ENCODE assay signal across 21 mouse cellular contexts in genomic region chr4:40357088-40357853, GRCm38 (mm10).
DNase-seq lines count a peak whose midpoint lies in the region; ATAC-seq and TF ChIP-seq lines count a peak whose summit lies in the region.
"Had no signal": no experiment of that assay in that cellular context is flagged by ENCODE, and none has a peak within 500 bp of the region (broad histone marks: within the 10 kb centered on the region; RNA-seq: fewer than 3 reads in every experiment).

No protein-coding gene starts in this region.

- no peak for TF ChIP-seq POLR2A in MEL (IDR thresholded peaks at IDR 0.05; ENCODE audit: control insufficient read depth in 1 of 2, insufficient read depth in 1 of 2, low read depth in 1 of 2, low read length in 2 of 2, poor library complexity in 1 of 2)

- H3K4me2 ChIP-seq in embryonic facial prominence, embryonic 11.5 days (ENCODE audit: low read depth, low read length) = no peak overlapping the region
- H3K4me2 ChIP-seq: forebrain, embryonic 12.5 days; midbrain, embryonic 12.5 days had no signal

- TF ChIP-seq CTCF in MEL (IDR thresholded peaks at IDR 0.05 in 2 of 3, conservative IDR thresholded peaks at IDR 0.05 in 1 of 3; ENCODE audit: control insufficient read depth in 1 of 3, insufficient read depth in 1 of 3, low read depth in 2 of 3, low read length in 3 of 3, poor library complexity in 1 of 3, severe bottlenecking in 1 of 3) = no peak

- no peaks in the 10 kb centered on the region for H3K9me3 ChIP-seq in embryonic facial prominence, embryonic 11.5 days (replicated peaks; ENCODE audit: control insufficient read depth, low read length)
- H3K9me3 ChIP-seq in embryonic facial prominence, embryonic 10.5 days = no peaks in the 10 kb centered on the region
- no peaks in the 10 kb centered on the region for H3K9me3 ChIP-seq in MEL (replicated peaks; ENCODE audit: insufficient read depth, low read length)
- H3K9me3 ChIP-seq: forebrain, embryonic 12.5 days; heart, embryonic 10.5 days; midbrain, embryonic 12.5 days had no signal

- H3K4me3 ChIP-seq in embryonic facial prominence, embryonic 11.5 days (ENCODE audit: low read depth, low read length) = no peak overlapping the region
- no peak overlapping the region for H3K4me3 ChIP-seq in embryonic facial prominence, embryonic 10.5 days
- no peak overlapping the region for H3K4me3 ChIP-seq in MEL (ENCODE audit: control insufficient read depth in 1 of 2, insufficient read depth in 1 of 2, low read depth in 2 of 2, low read length in 2 of 2)
- H3K4me3 ChIP-seq: forebrain, embryonic 12.5 days; heart, embryonic 10.5 days; layer of hippocampus, adult 2 months; midbrain, embryonic 12.5 days had no signal

- TF ChIP-seq EP300 in MEL (IDR thresholded peaks at IDR 0.05; ENCODE audit: low read depth in 1 of 2, low read length in 2 of 2) = no peak

- H3K36me3 ChIP-seq in embryonic facial prominence, embryonic 11.5 days (replicated peaks; ENCODE audit: control insufficient read depth, insufficient read depth, low read depth, low read length) = no peaks in the 10 kb centered on the region
- no peaks in the 10 kb centered on the region for H3K36me3 ChIP-seq in embryonic facial prominence, embryonic 10.5 days (replicated peaks)
- H3K36me3 ChIP-seq in MEL (ENCODE audit: control insufficient read depth in 1 of 2, insufficient read depth in 2 of 2, low read length in 2 of 2) = no peaks in the 10 kb centered on the region
- H3K36me3 ChIP-seq: forebrain, embryonic 12.5 days; heart, embryonic 10.5 days; midbrain, embryonic 12.5 days had no signal

- no peak for TF ChIP-seq RAD21 in MEL (IDR thresholded peaks at IDR 0.05; ENCODE audit: low read depth, low read length)

- H3K4me1 ChIP-seq in embryonic facial prominence, embryonic 11.5 days (ENCODE audit: control insufficient read depth, insufficient read depth, low read length) = no peaks in the 10 kb centered on the region
- H3K4me1 ChIP-seq in embryonic facial prominence, embryonic 10.5 days = peaks cover 3% of the 10 kb centered on the region; the same call in 1 of the 2 replicates
- H3K4me1 ChIP-seq in MEL (ENCODE audit: control insufficient read depth in 1 of 2, insufficient read depth in 2 of 2, low read length in 2 of 2) = no peaks in the 10 kb centered on the region
- H3K4me1 ChIP-seq: heart, embryonic 10.5 days; midbrain, embryonic 12.5 days had no signal

- H3K9ac ChIP-seq in embryonic facial prominence, embryonic 11.5 days (replicated peaks; ENCODE audit: low read length) = no peak overlapping the region
- H3K9ac ChIP-seq in MEL (ENCODE audit: control insufficient read depth, low read depth, low read length, poor library complexity, severe bottlenecking) = no peak overlapping the region
- H3K9ac ChIP-seq: forebrain, embryonic 12.5 days; liver, postnatal 0 days; midbrain, embryonic 12.5 days had no signal

- H3K27ac ChIP-seq in embryonic facial prominence, embryonic 11.5 days (replicated peaks; ENCODE audit: low read depth, low read length) = no peak overlapping the region
- H3K27ac ChIP-seq in embryonic facial prominence, embryonic 10.5 days (replicated peaks) = no peak overlapping the region
- H3K27ac ChIP-seq in MEL (ENCODE audit: control insufficient read depth, low read depth, low read length) = no peak overlapping the region
- H3K27ac ChIP-seq: forebrain, embryonic 12.5 days; heart, embryonic 10.5 days; layer of hippocampus, adult 2 months; midbrain, embryonic 12.5 days had no signal

- peak; percentile 10 for DNase-seq in embryonic facial prominence, embryonic 11.5 days (ENCODE audit: low spot score)
- no peak for DNase-seq in embryonic facial prominence, embryonic 10.5 days (ENCODE audit: low spot score)
- DNase-seq in 416B (ENCODE audit: low read depth) (peak; percentile 96), MEL (ENCODE audit: low read depth, low spot score) (peak; percentile 15)
- no peak for DNase-seq in right cerebral cortex, adult 2 months (ENCODE audit: low spot score in 2 of 2)
- no peak for DNase-seq in thymus, postnatal 25 days
- DNase-seq: cerebellum, adult 2 months; embryo, embryonic 11 days; gastrocnemius, postnatal 10 days; heart, postnatal 14 days; liver; liver, postnatal 0 days; lung, postnatal 36 days; thymus, postnatal 4 days had no signal

- H3K27me3 ChIP-seq in embryonic facial prominence, embryonic 11.5 days (ENCODE audit: control insufficient read depth, insufficient read depth, low read length) = no peaks in the 10 kb centered on the region
- no peaks in the 10 kb centered on the region for H3K27me3 ChIP-seq in embryonic facial prominence, embryonic 10.5 days (replicated peaks; ENCODE audit: low read depth, poor library complexity, severe bottlenecking)
- H3K27me3 ChIP-seq in MEL (ENCODE audit: control insufficient read depth in 1 of 2, insufficient read depth in 2 of 2, low read length in 2 of 2) = peaks cover 2 to 3% of the 10 kb centered on the region in 2 experiments; a peak in 2 of 4 replicates
- H3K27me3 ChIP-seq: forebrain, embryonic 12.5 days; midbrain, embryonic 12.5 days had no signal

- ATAC-seq in embryonic facial prominence, embryonic 11.5 days (replicated peaks; ENCODE audit: insufficient number of reproducible peaks, low FRiP score, low TSS enrichment, low read depth) = no peak
- peak; percentile 50; the same call in 1 of the 2 replicates for ATAC-seq in granulocyte monocyte progenitor cell, adult 5-6 weeks (replicated peaks; ENCODE audit: poor library complexity, severe bottlenecking)
- ATAC-seq: hindbrain, embryonic 16.5 days; intestine, postnatal 0 days; liver, postnatal 0 days had no signal

- 50% methylated on average over 7 of the region's 7 CpGs for WGBS in embryonic facial prominence, embryonic 11.5 days
- WGBS in embryonic facial prominence, embryonic 10.5 days = 60% methylated on average over 7 of the region's 7 CpGs

- no peaks in the 10 kb centered on the region for H3K79me2 ChIP-seq in MEL (ENCODE audit: control insufficient read depth, insufficient read depth, low read length, poor library complexity)

TF ChIP-seq in MEL, 35 proteins besides CTCF, POLR2A, EP300 and RAD21:
- TF ChIP-seq MAX (IDR thresholded peaks at IDR 0.05; ENCODE audit: low read length) = no peak
- TF ChIP-seq E2F4 (IDR thresholded peaks at IDR 0.05; ENCODE audit: borderline replicate concordance, low read depth, low read length) = no peak
- TF ChIP-seq GABPA (IDR thresholded peaks at IDR 0.05; ENCODE audit: low read depth, low read length) = no peak
- no peak for TF ChIP-seq UBTF (IDR thresholded peaks at IDR 0.05; ENCODE audit: borderline replicate concordance, insufficient read depth, low read depth, low read length)
- TF ChIP-seq HCFC1 (IDR thresholded peaks at IDR 0.05; ENCODE audit: low read depth, low read length) = no peak
- no peak for TF ChIP-seq TBP (IDR thresholded peaks at IDR 0.05; ENCODE audit: low read depth, low read length)
- TF ChIP-seq MEF2A (IDR thresholded peaks at IDR 0.05; ENCODE audit: extremely low read depth, insufficient replicate concordance, low read depth, low read length, poor library complexity, severe bottlenecking) = no peak
- TF ChIP-seq ZKSCAN1 (IDR thresholded peaks at IDR 0.05; ENCODE audit: low read depth, low read length) = no peak
- TF ChIP-seq BHLHE40 (IDR thresholded peaks at IDR 0.05; ENCODE audit: borderline replicate concordance, low read depth, low read length) = no peak
- TF ChIP-seq MAFK (IDR thresholded peaks at IDR 0.05; ENCODE audit: borderline replicate concordance, low read depth, low read length) = no peak

Comparison
In these comparisons a context has a peak if more than half of its experiments do, and no peak if none do; other contexts are left out.
1. DNase-seq: peak in embryonic facial prominence, embryonic 11.5 days (single experiment), 416B (single experiment) and MEL (single experiment); none in embryonic facial prominence, embryonic 10.5 days (single experiment), right cerebral cortex, adult 2 months (0 of 2) and thymus, postnatal 25 days (single experiment).